Mouse (Mus musculus) erythroblast, adult 5-6 weeks (primary cell): ENCODE results near the gene Stx1b. TPM values are rescaled to one million over a fixed set of nuclear protein-coding genes. Genes with fewer than 3 reads are reported as not detected.
A peak's percentile ranks its signal among the peaks of the same experiment; 100 is the strongest.
"Not testable (repeated sequence)": the region's sequence is repeated elsewhere in the genome, so short reads cannot be mapped to it uniquely, and the experiment has no call there.

Experiments used
- ATAC-seq: replicated peaks from 2 replicates; pipeline ENCODE4 v1.8.0; 2016; ENCODE audit warnings: moderate number of reproducible peaks, mild to moderate bottlenecking, moderate TSS enrichment, inconsistent platforms; ENCODE audit not compliant: poor library complexity, low FRiP score, severe bottlenecking
- total RNA-seq, 2 experiments: library from RNA; stranded (forward) in 1 of 2; stranded (reverse) in 1 of 2; fragments of 150-400 nt in 1 of 2; fragments of 200-764, 138-1000 nt in 1 of 2; gene quantifications; 2 replicates each; pipeline versions ENCODE4 v1.2.3 to v1.2.4; 2015 to 2017; ENCODE audit warnings: low replicate concordance in 2 of 2

Stx1b gene
- total RNA-seq, 2 experiments from 2014 or later = not detected

DNA sequence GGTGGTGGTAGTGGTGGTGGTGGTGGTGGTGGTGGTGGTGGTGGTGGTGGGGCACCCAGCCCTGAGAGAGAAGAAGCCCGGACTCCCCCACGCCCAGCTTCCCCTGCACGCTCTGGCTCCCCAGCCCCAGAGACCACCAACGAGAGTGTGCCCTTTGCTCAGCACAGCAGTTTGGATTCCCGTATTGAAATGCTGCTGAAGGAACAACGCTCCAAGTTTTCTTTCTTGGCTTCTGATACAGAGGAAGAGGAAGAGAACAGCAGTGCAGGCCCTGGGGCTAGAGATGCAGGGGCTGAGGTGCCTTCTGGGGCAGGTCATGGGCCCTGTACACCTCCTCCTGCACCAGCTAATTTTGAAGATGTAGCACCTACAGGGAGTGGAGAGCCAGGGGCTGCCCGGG, 39.0 kb downstream of the Stx1b start, which contains the start of gene Gm49388:
Gene Gm49388 (plus strand): TSS at position 301 of the 400 bp plus-strand sequence.
- no peak for ATAC-seq

DNA sequence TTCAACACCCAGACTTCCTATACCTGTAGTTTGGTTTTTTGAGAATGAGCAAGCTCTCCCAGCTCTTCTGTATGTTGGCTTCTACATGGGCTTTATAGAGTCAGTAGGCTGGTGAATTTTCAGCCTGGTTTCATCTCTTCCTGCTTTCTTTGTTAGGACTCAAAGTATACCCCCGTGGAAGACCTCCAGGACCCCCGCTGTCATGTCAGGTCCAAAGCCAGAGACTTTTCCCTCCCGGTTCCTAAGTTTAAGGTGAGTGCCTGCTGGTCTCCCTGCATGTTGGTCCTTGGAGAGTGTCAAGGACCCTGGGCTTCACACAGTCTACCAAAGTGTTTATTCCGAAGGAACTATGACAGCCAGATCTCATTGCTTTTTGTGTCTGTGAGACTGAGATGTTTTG, 46.0 kb downstream of the Stx1b start:
- no peak for ATAC-seq

DNA sequence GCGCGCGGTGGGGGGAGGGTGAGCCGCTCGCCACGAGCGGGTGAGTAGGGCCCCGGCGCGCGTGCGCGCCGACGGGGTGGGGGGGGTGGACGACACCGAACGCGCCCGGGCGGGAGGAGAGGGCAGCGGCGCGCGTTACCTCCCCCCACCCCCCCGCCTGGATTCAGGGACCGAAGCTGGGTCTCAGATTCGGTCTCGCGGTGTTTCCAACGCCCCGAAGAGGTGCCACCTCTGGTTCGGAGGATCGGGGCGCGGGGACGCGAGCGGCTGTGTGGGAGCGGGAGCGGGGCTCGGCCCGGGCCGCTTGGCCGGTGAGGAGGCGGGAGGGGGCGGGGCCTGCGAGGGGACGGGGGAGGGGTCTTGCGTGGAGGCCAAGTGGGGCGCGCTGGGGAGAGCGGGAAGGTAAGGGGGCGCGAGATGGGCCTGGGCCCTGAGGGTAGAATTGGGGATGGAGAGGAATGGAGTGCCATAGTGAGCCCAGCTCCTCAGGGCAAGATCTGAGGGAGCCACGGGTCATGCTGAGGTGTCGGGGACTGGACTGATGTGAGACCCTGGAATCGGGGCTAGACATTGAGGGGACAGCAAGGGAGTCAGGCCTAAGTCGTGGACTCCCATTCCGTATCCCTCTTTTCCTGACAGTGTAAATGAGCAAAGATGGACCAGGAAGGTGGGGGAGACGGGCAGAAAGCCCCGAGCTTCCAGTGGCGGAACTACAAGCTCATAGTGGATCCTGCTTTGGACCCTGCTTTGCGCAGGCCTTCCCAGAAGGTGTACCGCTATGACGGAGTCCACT, 46.7 kb downstream of the Stx1b start:
- ATAC-seq = no peak

DNA sequence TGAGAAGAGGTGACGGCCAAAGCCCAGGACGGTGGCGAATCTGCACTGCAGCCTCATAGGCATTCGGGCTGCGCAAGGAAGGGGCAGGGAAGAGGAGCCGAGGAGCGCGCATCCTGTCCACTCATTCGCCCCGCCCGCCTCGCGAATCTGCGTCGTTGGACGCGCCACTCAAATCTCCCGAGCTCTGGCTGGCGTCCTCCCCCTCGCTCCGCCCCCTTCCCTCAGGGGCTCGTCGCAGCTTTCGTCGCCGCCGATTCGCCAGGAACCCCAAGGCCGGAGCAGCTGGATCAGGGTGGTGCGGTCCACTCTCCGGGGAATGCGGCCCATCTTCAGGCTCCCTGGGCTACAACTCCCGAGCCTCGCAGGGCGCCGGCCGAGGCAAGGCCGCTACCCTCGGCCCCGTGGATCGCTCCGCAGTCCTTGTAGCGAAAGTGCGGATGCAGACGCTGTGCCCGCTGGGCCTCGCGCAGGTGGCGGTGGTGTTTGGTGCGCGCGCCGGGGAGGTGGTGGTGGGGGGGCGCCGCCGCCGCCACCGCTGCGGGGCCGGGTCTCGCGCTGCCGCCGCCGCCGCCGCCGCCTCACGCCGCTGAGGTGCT, 47.4 kb downstream of the Stx1b start:
- peak; percentile 90 for ATAC-seq

DNA sequence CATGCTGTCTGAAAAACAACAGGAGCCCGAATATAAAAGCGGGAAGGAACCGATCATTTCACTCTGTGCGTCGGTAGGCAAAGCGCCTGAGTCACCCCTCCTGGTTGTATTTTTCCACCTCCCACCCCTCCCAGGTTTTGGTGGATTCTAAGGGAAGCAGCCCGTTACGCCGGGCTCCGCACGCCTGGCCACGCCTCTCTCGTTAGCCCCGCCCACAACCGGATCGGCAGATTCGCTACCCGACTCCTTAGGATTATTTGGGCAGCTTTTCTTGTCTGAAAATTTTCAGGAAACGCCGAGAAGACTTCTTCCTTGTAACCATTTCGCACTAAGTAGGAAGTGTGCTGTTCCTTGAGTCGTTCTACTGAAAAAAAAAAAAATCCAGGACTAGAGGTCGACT, 47.9 kb downstream of the Stx1b start, which contains the start of gene Setd1a:
Gene Setd1a (plus strand): TSS at position 245 of the 400 bp plus-strand sequence.
- peak; percentile 77 for ATAC-seq

DNA sequence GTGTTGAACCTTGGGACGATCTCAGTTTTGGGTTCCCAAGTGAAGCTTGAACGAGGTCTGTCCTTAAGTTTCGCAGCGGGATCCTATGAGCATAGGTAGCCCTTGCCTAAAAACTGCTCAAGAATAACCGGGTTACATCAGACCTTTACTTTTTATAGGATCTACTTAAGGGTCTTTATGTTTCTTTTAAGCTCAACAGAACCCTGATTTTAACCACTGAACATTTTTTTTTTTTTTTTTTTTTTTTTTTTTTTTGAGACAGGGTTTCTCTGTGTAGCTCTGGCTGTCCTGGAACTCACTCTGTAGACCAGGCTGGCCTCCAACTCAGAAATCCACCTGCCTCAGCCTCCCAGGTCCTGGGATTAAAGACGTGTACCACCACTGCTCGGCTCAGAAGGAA, 48.5 kb downstream of the Stx1b start:
- ATAC-seq = not testable (repeated sequence)

DNA sequence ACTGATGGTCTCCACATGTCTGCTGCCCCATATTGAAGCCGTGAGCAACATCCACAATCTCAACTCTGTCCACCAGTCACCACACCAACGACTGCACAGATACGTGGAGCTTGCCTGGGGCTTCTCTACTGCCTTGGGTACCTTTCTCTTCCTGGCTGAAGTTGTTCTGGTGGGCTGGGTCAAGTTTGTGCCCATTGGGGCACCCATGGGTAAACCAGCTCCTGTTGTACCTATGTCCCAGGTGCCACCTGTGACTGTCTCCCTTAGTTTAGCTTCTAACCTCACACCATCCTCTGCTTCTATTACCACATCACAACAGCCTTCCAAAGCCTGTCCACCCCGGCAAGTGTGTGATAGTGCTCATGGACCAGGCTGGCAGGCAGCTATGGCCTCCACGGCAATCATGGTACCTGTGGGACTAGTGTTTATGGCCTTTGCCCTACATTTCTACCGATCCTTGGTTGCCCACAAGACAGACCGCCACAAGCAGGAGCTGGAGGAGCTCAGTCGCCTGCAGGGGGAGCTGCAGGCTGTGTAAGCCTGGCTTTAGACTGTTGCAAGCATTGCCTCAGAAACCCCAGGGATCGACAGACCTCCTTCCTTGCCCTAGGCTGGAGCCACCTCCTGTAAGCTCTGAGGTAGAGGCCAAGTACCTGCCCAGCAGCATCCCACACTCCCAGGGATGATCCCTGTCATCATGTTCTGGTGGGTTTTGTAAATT, 50.5 kb downstream of the Stx1b start:
- ATAC-seq = 0 out of 2 replicates have a peak, but pooled peaks have one; percentile 31

DNA sequence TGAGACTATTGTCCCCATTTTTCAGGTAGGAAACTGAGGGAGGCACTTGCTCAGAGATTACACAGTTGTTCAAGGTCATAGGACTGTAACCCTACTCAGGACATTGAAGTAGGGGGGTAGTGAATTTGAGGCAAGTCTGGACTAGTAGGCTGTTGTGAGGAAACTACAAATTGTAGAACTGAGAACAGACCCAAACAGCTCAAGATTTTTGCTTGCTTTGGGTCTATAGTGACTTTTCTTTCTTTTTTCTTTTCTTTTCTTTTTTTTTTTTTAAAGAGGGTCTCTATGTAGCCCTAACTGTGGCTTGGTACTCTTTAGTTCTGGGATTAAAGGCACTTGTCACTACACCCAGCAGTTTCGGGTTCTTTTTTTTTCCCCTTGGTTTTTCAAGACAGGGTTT, 51.8 kb downstream of the Stx1b start:
- no peak for ATAC-seq

DNA sequence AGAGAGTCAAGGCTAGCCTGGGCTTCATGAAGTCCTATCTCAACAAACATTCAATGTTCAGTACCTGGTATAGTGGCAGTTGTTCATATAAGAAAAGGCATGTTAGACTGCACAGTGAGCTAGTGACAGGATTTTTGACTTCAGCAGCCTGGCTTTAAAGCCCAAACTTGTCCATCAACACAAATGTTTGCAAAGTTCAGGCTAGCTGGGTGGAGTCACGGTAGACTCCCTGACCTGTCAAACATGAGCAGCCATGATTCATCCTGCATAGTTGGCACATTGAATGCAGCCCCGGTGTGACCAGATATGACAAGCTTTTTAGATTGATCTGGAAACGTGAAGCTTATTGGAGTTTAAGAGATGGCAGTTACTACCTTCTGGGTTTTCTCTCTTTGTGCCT, 52.3 kb downstream of the Stx1b start:
- ATAC-seq = no peak

DNA sequence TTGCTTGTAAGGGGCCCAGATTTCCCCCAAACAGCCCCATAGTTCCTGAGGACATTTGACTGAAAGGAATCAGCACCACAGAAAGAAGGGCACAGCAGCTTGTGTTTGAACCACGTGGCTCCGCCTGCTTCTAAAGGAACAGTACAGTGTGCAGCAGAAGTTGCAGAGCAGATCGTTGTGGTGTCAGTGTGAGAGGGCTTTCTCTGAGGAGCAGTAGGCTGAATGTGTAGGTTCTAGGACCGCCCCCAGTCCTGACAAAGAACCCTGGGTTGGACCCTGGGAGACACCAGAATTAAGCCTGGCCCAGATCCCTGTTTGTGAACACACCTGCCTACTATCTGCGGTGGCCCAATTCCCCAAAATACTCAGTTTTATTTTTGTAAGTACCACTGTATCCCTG, 53.1 kb downstream of the Stx1b start:
- ATAC-seq = no peak

DNA sequence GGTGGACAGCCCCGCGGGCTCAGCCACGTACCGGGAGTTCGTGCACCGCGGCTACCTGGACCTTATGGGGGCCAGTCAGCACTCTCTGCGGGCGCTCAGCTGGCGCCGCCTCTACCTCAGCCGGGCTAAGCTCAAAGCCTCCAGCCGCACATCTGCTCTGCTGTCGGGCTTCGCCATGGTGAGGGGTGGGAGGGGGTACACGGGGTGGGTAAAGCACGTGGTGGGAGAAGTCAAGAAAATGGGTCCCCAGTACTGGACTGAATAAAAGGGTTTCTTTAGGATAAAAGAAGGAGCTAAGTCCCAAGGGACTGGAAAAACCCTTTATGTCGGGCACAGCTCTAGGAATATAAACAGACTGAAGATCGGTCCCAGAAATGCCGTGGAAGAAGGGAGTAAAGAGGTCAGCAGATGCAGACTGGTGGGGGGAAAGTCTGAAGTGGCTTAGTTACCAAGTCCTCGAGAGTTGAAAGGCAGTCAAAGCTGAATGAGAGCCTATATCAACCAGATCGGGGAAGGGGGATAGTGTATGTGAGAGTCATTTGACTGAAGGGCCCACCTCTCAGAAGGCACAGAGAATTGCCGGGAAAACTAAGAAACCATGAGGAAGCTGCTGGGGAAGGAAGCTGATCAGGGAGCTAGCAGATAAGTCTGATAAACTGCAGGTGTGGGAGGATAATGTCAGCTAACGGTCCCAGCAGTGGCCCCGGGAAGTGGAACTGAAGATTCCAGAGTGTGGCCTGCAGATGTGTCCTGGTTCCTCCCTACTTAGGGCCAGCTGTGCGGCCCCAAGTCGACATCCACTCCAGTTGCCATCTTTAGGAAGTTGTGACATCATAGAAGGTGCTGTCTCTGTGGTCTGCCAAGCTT, 54.1 kb downstream of the Stx1b start:
- ATAC-seq = peak; percentile 6; the same call in 1 of the 2 replicates

DNA sequence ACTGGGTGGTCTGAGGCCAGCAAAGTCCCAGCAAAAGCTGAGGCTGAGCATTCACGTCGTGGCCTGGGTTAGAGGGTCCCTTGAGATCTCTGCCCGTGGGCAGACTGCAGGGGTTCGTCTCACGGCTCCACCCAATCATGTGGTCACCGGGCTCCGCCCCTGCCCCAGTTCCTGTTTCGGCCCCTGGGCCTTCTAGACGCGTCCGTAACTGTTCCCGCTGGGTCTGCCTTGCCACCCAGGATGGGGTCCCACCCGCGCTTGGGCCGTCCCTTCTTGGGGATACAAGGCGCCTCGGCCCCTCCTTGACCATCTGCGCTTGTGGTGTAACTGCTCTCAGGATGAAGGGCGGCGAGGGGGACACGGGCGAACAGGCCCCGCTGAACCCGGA, 54.7 kb downstream of the Stx1b start, which contains the start of gene Orai3:
Gene Orai3 (plus strand): TSS at position 165 of the 388 bp plus-strand sequence.
- peak; percentile 24 for ATAC-seq

DNA sequence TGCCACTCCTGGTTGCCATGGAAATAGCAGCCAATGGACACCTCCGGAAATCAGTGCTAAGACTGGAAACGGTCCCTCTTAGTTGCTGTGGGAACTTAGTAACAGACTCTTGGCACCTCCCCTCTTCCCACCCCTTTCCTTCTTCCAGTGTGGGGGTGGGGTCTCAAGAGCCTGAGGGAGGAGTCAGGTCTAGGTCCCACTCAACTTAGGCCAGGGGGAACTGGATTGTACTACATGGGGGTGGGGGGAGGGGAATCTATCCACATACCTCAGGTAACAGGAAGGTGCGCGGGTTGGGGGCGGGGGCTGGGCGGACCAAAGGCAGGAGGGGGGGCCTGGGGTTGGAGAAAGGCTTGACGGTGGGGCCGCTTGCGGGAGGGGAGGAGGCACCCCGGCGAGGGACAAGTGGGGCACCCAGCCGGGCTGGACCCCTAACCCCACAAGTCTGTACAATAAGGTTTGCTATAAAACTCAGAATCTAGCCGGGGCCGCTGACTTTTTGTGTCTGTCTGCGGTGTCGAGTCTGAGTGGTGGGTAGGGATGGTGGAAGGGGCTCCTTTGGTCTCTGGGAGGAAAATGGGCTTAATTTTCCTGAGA, 55.3 kb downstream of the Stx1b start:
- no peak for ATAC-seq

DNA sequence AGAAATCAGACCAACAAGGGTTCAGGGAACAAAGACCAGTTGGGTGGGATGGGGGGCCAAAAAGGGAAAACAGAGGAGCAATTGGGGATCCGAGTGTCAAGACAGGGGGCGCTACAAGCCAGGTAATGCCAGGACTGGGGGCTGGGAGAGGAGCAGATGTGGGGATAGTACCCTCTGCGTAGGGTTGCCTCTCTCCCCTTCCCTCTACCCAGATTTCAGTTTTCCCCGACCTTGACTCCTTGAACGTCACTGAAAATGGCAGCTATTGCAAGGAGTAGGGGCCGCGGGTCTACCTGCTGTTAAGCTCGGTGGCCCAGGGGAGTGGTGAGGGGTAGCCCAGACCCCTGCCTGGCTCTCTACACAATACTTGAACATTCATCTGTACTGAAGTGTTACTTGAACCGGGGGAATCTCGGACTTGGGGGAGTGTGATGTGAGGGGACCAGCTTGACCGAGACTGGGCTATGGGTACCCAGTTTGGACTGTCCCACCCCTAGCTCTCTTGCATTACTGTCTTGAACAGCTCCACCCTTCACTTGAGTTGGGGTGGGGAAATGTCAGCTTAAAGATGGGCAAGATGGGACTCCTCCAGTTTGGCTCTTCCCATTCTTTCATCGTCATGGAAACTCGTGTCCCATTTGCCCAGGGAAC, 55.9 kb downstream of the Stx1b start:
- no peak for ATAC-seq

DNA sequence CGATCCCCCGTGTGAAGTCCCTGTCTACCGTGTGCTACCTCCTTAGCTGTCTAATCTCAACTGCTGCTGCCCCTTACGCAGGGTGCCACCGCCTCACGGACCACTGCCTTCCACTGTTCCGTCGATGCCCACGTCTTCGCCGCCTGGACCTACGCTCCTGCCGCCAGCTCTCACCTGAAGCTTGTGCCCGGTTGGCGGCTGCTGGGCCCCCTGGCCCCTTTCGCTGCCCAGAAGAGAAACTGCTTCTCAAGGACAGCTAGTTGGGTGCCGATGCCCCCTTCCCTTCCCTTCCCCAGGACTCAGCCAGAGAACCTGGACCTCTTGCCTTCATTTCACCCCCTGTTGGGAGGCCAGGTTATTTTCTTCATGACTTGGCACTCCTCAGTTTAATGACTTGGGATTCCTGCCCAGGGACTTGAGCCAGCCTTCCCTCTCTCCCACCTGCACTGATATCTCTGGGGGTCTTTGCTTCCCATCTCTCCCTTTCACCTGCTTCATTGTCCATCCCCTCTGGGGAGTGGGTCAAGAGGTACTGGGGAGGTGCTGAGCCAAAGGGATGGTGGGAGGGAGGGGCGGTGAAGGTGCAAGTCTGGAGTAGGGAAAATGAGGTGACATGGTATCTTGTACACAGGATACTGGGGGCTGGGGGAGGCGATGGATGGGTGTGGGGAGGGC, 56.5 kb downstream of the Stx1b start:
- ATAC-seq = peak; percentile 21

DNA sequence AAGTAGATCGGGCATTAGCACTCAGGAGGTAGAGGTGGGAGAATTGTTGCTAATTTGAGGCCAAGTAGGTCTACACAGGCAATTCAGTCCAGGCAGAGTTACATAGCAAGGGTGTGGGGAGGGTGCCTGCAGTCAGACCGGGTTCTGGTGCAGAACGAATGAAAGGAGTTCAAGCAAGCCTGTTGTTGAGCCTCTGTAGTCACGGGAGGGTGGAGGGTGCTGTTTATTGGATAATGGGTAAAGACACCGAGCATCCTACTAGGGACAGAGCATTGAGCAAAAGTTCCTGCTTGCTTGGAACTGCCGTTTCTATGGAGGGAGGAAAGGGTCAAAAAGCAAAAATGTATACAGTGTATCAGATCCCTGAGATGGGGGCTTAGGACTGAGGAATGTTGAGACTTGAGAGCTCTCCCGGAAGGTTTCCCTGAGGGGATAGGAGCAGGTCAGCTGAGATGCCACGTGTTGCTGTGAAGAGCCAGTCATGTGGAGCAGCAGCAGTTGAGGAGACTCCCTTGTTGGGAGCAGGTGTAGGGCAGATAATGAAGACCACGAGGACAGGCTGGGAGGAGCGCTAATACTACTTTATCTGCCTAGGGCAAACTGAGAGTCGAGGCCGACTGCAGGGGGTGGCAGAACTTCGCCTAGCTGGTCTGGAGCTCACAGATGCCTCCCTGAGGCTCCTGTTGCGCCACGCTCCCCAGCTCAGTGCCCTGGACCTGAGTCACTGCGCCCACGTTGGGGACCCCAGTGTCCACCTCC, 57.3 kb downstream of the Stx1b start:
- peak; percentile 88 for ATAC-seq

DNA sequence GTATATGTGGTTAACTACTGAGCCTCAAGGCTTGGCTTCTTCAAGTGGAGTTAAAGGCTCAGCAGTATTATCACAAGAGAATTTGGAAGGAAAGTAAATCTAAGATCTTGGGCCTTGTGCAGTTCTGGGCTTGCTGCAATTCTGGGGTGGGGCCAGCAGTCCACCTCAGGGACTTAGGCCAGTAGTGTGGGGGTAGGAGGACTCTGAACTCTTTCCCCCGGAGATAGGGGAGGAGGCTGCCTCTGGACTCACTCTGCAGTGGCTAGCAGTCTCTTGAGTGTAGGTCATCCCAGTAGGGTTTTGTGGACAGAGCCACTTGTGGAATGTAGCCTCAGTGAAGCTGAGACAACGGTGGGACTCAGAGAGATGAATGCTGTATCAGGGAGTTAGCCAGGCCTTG, 58.6 kb downstream of the Stx1b start:
- ATAC-seq = no peak

DNA sequence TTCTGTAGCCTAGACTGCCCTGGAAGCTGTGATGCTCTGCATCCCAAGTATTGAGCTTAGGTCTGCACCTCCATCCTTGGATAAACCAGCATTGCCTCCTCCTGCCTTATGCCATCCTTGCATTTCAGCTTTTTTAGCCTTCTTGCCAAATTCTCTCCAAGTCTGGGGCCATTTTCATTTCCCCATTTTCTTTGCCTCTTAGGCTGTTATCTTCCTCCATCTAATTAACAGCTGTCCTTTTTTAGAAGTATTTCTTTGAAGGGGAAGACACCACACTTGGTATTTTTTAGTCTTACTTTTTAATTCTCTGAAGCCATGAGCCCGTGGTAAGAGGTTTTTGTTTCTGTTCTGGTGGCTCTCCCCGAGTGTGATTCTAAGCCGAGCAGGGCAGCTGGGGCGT, 60.7 kb downstream of the Stx1b start:
- no peak for ATAC-seq
